Mouse (Mus musculus): ENCODE measurements around the gene Tyw1.

DNA sequence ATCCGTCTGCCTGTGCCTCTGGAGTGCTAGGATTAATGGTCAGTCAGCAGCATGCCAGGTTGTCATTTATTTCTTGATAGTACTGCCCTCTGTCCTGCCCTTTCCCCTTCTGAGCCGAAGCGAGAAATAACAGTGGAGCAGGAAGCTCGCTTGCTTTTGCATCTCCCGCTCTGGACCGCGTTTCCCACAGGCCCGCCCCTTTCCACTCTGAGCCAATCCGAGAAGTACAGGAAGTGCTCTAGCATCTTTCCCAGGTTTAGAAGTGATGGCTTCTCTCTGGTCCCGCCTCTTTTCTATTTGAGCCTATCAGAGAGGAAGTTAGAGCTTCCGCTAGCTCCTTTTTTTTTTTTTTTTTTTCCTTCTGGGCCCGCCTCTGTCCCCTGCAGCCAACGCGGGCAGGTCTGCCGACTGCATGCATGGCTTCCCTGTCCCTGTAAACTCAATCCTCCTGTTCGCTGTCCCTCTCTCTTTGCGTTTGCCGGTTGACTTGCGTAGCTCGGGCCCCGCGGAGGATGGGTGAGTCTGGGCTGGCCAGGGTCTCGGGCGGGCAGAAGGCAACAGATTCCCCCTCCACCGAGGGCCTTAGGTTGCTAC is 1.4 kb downstream of the Tyw1 start:
- TF ChIP-seq POLR2A (IDR thresholded peaks at IDR 0.05; ENCODE audit: extremely low read depth, insufficient read depth, low read length) (peak; percentile 71), CTCF (IDR thresholded peaks at IDR 0.05; ENCODE audit: extremely low read depth, insufficient read depth, low read length) (no peak)

All from cortical plate, adult 2 months (tissue).